Mouse (Mus musculus): Measurements from ENCODE around the gene Rassf5.
"Not testable (repeated sequence)": the region's sequence is repeated elsewhere in the genome, so short reads cannot be mapped to it uniquely, and the experiment has no call there.

Gene Rassf5

DNA sequence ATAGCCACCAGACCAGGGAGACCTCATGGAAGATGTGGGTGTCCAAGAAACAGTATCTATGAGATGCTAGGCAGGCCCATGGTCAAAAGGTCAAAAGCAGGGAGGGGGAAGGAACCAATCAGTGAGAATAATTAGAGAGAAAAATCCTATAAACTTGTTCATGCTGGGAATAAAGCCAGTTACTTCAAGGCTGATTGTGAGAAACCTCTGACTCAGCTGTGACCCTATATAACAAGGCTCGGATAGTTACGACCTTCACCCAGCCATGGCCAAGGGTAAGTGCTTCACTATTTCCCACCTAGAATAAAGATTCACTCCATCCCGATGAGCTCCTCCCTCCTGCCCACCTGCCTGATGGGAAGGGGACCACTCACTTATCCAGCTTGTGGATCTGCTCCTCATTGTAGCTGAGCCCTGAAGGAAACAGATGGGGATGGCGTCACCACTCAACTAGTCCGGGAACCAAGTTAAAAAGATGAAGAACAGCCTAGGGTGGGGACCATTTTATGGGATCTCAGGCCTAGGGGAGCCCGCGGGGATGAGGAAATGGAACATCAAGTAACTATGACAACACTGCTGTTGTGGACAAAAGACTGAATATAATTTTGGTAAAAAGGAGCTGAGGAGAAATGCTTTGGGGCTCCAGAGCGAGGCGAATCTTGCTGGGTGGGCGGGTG is 14.7 kb upstream of the Rassf5 start:
- DNase-seq (ENCODE audit: low read depth, low spot score), result no peak

DNA sequence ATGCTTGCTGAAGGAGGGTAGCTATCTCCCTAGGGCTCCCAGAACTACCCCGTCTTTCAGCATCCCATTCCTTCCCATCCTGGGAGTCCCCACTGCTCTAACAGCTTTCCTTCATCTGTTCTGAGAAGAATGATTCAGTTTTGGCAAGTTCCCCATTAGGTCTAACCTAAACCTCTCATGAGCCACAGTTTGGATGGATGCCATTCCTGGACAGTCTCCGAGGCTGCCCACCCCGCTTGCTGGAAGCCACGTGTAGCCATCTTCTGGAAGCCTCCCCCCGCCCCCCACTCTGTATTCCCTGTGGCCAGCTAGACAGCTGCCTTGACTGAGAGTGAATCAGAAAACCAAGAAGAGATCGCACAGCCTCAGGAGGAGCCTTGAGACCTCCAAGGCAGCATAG is 12.2 kb upstream of the Rassf5 start:
- no peak for DNase-seq (ENCODE audit: low read depth, low spot score)

DNA sequence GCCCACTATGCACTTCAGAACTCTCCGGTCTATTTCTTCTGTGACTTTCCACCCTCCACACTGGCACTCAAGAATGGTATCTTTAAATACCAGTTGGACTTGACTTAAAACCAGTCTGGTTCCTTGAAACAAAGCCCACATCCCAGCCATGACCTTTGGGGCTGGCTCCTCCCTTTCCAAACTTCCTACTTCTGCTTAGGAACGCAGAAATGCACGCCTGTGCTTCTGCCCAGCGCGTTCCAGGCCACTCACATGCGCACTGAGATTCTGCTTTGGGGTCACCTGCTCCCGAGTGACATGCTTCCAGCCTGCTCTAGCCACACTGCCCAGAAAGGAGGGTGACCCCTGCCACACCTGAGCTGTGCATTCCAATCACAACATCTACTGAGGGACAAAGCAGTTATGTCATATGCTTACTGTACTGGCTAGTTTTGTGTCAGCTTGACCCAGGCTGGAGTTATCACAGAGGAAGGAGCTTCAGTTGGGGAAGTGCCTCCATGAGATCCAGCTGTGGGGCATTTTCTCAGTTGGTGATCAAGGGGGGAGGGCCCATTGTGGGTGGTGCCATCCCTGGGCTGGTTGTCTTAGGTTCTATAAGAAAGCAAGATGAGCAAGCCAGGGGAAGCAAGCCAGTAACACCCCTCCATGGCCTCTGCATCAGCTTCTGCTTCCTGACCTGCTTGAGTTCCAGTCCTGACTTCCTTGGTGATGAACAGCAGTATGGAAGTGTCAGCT is 7.6 kb upstream of the Rassf5 start:
- not testable (repeated sequence) for DNase-seq (ENCODE audit: low read depth, low spot score)

DNA sequence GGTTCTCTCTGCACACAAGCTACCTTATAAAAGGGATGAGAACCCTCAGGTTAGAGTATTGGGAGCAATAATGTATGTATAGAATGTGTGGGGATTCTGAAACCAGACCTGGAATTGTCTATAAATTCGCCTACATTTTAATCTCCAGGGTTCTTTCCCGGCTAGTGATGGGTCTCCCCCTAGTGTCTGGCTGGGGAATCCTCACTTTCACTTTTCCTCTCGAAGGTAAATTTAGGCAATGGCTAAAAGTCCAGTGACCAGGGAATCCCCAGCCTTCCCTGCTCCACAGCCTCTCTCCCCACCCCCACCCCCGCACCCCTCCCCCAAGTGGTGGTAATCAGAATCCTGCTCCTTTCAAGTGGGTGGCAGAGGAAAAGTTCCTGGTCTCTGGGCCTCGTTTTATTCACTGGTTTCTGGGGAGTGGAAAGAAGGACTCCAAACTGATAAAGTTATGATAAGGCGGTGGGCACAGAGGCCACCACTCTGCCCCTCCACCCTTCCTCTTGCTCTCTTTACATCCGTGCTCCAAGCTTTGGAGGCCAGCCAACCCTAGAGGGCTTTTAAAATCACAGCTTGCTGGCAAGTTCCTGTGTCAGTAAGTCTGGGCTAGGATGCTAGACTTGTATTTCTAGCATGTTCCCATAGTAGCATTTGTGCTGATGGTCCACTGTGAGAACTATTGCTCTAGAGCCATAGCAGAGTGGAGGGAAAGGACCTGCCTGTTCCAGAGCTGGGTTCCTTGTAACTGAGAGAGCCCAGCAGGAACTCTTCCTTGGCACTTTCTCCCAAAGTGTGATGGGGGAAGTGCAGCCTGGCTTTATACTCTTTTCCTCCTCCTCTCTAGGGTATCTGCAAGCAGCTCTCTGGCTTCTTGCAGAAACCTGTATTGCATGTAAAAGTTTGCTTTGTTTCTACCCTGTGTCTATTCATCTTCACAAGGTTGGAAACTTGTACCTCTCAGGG is 1.7 kb upstream of the Rassf5 start:
- DNase-seq (ENCODE audit: low read depth, low spot score), result peak; percentile 32

DNA sequence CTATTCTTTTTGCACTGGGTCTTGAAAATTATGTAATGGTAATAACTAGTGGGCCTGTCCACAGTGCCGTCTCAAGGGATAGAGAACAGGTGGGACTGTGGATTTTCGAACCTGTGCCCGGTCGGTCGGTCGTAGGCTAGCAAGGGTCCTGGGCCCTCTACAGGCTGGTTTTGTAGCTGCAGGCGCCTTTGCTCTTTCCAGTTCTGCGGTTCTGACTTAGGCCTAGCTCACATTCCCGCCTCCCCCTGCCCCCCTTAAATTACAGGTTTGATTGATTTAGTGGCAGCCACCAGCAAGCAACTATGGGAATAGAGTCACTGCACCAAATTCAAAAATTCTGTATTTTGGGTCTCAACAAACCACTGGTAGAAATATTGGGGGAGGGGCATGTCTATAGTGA is 868 bp upstream of the Rassf5 start:
- no peak for DNase-seq (ENCODE audit: low read depth, low spot score)

DNA sequence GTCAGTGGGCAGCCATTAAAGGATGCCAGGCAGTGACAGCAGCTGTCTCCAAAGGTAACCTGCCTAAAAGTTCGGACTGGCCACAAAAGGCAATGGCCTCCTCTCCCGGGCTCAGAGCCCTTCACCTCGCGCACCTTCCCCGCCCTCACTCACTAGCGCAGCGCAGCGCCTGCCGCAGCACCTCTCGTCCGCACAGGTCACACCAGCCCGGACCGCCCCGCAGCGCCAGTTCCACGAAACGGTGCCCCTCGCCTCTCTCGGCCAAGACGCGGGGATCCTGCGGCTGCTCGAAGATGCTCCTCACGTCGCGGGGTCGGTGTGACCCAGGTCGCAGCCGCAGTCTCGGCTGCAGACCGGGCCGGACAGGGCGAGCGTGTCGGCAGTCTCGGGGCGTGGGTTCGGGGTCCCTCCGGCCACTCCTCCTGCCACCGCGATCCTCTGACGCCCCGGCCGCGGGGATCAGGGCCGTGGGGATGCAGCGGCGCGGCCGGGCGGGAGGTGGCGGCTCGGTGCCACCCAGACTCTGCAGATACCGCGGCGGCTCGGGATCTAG is 446 bp downstream of the Rassf5 start:
- DNase-seq (ENCODE audit: low read depth, low spot score), result no peak

DNA sequence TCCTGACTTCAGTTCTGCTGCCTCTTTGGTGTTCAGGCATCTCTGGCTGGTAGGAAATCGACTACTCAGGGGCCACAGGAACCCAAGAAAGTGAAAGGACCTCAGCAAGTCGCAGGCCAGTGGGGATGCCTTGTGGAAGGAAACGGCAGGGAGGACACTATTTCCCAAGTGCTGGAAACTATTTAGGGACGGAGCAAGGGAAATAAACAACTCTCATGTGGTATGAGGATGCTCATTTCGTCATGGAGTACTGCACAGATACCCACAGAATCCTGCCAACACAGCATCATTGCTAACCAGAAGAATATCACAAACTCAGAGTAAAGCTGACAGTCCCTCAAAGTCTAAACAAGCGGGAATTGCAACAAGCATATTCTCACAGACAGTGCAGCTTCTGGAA is 2.1 kb downstream of the Rassf5 start:
- no peak for DNase-seq (ENCODE audit: low read depth, low spot score)

DNA sequence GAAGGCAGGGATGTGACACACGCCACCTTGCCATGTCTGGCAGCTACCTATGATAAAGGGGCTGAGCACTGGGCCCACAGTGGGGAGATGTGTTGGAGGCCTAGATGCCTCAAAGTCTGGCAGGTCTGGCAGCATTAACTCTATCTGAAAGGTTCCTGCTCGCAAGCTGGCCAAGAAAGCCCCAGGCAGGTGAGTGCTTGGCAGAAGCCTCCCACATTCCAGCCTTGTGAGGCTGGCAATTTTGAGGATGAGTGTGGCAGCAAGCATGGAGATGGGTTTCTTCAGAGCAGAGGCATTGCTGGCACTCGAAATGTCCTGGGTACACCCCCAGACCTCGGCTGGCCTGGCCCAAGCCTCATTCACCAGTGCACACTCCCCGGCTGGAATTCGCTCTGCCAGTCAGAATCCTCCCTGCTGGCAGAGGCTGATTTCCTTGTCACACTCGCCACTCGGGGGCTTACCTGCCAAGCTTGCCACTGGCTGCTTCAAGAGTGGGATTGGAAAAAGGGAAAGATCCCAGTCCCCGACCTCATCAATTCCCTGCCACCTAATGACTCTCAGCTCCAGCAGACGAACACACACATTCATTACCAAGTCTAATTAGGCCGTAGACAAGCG is 5.4 kb downstream of the Rassf5 start:
- no peak for DNase-seq (ENCODE audit: low read depth, low spot score)

DNA sequence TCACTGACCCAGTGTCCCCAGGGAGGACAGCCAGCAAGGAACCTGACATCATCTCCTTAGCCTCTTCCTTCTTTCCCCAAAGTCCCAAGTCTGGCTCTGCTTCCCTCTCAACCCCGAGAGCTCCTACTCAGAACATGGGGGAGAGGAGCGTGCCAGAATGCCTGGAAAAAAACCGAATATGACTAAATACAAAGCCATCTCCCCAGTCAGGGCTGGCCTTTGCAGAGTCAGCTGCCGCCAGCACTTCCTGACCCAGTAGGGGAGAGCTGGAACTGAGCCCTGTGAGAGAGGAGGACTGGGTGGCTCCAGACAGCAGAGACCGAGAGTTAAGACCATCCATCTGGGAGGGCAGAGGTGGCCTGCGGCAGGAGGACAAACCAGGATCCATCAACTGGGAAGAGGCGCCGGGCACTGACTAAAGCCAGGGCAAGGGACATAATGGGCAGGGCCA is 6.1 kb downstream of the Rassf5 start:
- DNase-seq (ENCODE audit: low read depth, low spot score), result no peak

DNA sequence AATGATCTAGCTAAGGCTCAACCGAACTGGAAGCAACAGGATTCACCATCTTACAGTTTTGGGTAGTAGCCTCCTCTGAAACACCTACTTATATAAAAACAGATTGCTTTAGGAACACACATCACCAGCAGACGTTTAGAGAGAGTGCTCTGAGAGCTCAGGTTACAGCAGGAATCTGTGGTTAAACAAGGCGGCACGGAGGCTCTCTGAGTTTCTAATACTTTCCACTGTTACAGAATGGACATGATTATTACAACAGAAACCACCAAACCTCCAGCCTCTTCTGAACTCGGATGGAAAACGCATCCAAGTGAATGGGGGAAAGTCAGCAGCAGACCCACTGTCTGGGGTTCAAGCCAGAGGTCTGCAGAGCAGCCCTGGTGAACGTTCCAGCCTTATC is 9.0 kb downstream of the Rassf5 start:
- no peak for DNase-seq (ENCODE audit: low read depth, low spot score)

DNA sequence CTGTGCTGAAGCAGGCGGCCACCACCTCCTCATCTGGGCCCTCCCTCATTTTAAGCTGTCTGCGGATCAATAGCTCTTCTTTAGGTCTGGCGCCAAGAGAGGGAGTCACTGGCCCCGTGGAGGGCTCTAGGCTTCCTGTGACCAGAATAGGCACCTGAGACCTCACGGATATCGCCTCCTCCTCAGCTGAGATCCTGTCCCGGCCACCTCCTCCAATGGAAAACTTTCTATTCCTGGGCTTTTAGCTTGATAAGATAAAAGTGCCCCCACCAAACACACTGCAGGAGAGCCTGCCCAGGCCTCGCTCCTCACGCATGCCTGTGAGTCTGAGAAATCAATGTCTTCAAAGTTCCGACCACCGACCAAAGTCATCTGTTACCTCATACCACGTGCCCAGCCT is 11.5 kb downstream of the Rassf5 start:
- no peak for DNase-seq (ENCODE audit: low read depth, low spot score)

DNA sequence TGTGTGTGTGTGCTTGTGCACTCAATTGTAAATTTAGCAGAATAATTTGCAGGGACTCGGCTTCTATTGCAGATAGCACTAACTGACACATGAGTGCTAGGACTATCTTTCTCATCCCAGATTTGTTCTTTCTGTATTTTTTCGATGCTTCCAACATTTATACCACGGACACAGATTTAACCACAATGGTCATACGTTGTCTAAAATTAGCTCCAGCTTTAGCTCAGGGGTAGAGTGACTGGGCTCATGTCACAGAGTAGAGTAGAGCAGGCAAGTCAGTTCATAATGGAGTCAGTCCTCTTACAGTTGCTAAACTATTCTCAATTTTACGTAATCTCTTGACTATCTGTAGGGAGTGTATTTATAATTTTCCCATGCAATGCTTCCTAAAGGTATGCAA is 16.4 kb downstream of the Rassf5 start:
- no peak for DNase-seq (ENCODE audit: low read depth, low spot score)

DNA sequence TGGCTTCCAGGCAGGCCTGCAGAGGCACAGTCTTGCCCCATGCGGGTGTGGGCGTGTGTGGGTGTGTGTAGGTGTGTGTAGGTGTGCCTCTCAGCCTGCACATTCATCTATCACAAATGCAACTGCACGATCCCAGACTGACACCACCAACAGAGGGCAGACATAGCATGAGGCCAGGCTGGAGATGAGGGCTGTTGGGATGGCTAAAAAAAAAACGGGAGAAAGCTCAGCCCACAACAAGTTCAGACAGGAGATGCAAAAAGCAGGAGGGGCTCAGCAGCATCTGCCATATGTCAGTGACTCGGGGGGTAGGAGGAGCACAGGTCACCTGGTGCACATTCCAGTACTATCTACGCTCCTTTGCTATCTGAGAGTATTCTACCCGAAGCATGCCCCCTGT is 16.8 kb downstream of the Rassf5 start:
- DNase-seq (ENCODE audit: low read depth, low spot score), result no peak

DNA sequence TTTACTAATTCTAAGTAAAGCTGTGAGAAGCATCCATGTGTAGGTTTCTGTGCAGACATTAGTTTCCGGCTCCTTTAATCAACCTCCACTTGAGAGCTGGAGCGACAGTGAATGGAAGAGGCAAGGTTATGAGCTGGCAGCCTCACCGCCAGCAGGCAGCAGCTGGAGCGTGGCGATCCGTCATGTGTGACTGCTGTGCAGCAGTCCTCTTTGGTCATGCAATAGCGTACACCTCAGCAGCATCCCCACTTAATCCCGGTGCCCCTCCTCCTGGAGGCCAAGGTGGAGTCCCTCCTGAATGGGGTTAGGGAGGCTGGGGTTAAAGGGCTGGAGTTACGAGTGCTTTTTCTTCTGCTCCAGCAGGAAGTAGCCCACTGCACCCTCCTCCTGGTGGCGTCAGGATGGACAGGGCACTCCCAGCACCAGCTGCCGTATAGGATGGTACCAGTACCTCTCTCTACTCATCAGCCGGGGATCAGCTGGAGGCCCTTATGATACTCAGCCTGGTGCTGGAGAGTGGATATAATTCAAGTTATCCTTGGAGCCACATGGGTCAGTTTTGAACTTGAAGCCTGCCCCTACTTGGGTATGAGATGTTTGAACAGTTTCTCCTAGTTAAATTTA is 20.1 kb downstream of the Rassf5 start:
- DNase-seq (ENCODE audit: low read depth, low spot score), result no peak

DNA sequence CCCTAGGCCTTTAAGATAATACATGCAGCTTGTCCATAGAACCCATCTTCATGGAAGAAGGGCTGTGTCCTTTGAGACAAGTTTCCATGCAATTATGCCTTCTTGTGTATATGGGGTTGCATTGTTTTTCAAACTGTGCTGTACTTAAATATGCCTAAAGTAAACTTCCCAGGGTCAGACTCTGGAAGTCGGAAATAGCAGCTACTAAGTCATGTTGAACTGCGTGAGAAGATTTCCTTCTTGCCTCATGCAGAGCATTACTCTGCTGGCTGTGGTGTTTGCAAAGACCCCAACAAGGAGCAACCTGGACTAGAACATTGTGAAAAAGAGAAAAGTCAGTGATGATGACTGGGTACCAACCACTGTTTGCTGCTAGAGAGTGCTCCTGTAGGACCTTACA is 21.7 kb downstream of the Rassf5 start:
- DNase-seq (ENCODE audit: low read depth, low spot score), result no peak

DNA sequence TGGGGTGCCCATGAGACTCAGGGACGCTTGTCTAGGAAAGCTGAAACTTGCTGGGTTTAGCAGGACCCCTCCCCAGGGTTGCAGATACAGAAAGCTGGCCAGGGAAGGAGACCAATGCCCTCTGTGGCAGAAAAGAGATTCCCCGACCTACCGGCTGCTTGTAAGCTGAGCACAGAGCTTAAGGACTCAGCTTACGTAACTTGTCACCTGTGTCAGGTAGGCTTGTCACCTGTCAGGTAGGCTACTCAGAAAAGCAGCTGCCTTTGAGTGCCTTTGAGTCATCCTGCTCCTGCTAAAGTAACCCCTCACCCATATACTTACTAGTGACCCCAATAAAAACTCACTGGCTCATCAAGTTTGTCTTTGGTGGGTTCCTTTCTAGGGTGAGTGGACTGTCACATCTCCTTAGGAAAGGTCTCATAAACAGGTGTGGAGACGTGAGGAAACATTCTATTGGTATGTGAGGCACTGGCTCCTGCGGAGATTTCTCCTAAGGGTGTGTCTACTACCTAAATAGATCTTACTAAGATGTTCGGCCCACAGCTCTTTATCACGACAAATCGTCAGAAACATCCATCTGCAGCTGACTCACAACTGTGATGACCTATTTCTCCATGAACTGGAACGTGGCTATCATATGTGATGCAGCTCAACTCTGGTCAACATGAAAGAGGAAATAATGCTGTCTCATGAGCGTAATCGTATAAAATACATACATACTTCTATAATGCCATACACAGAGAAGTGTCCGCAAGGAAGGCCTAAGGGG is 23.1 kb downstream of the Rassf5 start:
- DNase-seq (ENCODE audit: low read depth, low spot score), result no peak

DNA sequence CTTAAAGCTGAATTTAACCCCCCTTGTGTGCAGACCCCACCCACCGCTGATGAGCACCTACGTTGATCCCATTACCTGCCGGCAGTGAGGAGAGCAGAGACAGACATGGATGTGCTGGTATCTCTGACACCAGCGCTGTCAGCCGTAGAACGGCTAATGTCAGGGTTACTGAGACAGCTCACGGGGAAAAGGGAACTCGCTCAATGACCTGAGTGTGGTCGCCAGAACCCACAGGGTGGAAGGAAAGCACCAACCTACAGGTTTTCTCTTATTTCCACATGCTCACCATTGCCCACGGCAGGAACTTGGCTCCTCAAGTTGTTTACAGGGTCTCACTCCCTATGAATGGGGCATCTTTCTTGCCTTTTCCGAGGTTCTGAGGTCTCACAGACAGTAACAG is 26.1 kb downstream of the Rassf5 start:
- no peak for DNase-seq (ENCODE audit: low read depth, low spot score)

DNA sequence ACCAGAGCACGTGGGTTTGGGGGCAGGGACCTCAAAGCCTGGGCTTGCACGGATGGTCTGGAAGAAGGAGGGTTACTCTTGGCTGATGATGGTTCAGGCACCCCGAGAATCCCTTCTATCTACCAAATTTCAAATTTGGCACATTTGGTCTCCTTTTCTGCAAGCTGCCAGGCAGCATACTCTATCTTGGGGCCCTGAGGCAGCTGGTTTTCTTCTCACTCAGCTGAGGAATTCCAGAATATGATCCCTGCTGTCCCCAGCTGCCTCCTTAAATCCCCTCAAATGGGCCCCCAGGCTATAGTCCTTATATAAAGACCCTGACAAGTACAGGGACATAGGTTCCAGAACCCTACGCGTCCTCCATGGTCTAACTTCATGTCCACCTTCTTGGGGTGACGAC is 31.7 kb downstream of the Rassf5 start:
- no peak for DNase-seq (ENCODE audit: low read depth, low spot score)

DNA sequence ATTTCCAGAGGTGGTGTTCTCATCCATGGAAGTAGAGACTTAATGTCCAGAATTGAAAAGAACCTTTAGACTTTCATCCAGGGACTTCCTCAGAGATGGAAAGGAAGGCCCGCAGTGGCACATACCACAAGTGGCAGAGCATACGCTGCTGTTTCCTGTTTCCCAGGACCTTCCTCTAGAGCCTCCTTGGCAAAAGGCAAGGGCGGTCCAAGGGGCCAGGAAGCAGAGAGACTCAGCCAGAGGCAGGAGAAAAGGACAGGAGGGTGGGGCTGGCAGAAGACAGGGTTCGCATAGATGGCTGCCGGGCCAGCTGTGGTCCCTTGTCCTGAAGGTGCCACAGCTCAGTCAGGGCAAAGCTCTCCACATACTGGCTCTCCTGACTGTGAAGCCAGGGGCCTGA is 32.1 kb downstream of the Rassf5 start:
- DNase-seq (ENCODE audit: low read depth, low spot score), result no peak

DNA sequence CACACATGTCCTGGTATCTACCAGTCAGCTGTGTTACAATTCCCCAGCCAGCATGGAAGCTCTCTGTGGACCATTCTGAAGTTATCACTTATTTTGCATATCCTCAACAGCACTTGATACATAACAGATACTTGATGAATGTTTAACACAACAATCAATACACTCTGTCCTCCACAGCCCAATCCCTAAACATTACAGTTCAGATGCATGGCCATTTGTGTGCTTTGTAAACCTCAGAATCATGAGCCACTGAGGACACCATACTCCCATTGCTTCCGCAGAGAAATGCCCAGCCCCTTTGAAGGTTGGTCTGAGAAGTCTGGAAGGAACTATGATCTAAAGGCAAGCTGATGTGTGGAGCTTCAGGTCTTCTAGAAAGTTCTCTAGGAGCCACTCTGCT is 33.4 kb downstream of the Rassf5 start:
- DNase-seq (ENCODE audit: low read depth, low spot score), result no peak

Measured in embryo, embryonic 11.5 days (tissue).